Mouse (Mus musculus) ES-E14 (cell line): Measurements from ENCODE around the gene Usp8.

ENCODE experiments used
- CHD2 ChIP-seq: IDR thresholded peaks from 2 replicates; pipeline ENCODE4 v1.6.1; 2014; ENCODE audit warnings: mild to moderate bottlenecking, low read depth, low read length, inconsistent platforms
- MAFK ChIP-seq: IDR thresholded peaks from 2 replicates; pipeline ENCODE4 v1.6.1; 2014; ENCODE audit warnings: mild to moderate bottlenecking, low read depth, low read length, inconsistent platforms; ENCODE audit not compliant: insufficient read depth
- ZNF384 ChIP-seq: IDR thresholded peaks from 2 replicates; pipeline ENCODE4 v1.6.1; 2012; ENCODE audit warnings: low read depth, low read length, inconsistent platforms

GRCm38 (mm10) chr2:126743389-126743788 is 36.3 kb downstream of the Usp8 start:
- TF ChIP-seq ZNF384 (no peak), CHD2 (no peak), MAFK (no peak)
